Comparison of ENCODE assay signal across 8 mouse cellular contexts in genomic region chr15:102316263-102316662, GRCm38 (mm10). TPM values are rescaled to one million over a fixed set of nuclear protein-coding genes. Genes with fewer than 3 reads are reported as not detected.
DNase-seq lines count a peak whose midpoint lies in the region; ATAC-seq and TF ChIP-seq lines count a peak whose summit lies in the region.

No protein-coding gene starts in this region.

- 91% methylated on average over 6 of the region's 6 CpGs for WGBS in kidney, embryonic 16.5 days
- 82% methylated on average over 6 of the region's 6 CpGs for WGBS in midbrain, postnatal 0 days

- in situ Hi-C loops in ES-E14 (cut with MboI; ENCODE audit: low sequenced_read_pairs in 2 of 2, unreplicated experiment in 2 of 2): no loop called here

- H3K4me1 ChIP-seq in kidney, embryonic 16.5 days (ENCODE audit: insufficient read depth, low read length): no peaks in the 10 kb centered on the region
- no peaks in the 10 kb centered on the region for H3K4me1 ChIP-seq in ES-E14 (ENCODE audit: control insufficient read depth in 2 of 2, insufficient read depth in 2 of 2, low read length in 2 of 2, poor library complexity in 1 of 2)
- no peaks in the 10 kb centered on the region for H3K4me1 ChIP-seq in midbrain, postnatal 0 days (ENCODE audit: insufficient read depth, low read length)

- peaks cover 66% of the 10 kb centered on the region for H3K36me3 ChIP-seq in kidney, embryonic 16.5 days (ENCODE audit: insufficient read depth, low read length)
- H3K36me3 ChIP-seq in ES-E14 (ENCODE audit: control insufficient read depth, insufficient read depth, low read length, poor library complexity, severe bottlenecking): peaks cover 67% of the 10 kb centered on the region
- H3K36me3 ChIP-seq in midbrain, postnatal 0 days (ENCODE audit: insufficient read depth, low read length): no peaks in the 10 kb centered on the region

- H3K9ac ChIP-seq in kidney, embryonic 16.5 days (replicated peaks; ENCODE audit: low read length): no peak overlapping the region
- H3K9ac ChIP-seq in ES-E14 (ENCODE audit: insufficient read depth, low read depth, low read length, poor library complexity, severe bottlenecking): no peak overlapping the region
- H3K9ac ChIP-seq in midbrain, postnatal 0 days (replicated peaks; ENCODE audit: low read length, poor library complexity, severe bottlenecking): no peak overlapping the region

- H3K27ac ChIP-seq in kidney, embryonic 16.5 days (ENCODE audit: low read length): no peak overlapping the region
- H3K27ac ChIP-seq in ES-E14 (ENCODE audit: insufficient read depth, low read depth, low read length, poor library complexity, severe bottlenecking): no peak overlapping the region
- H3K27ac ChIP-seq in midbrain, postnatal 0 days (ENCODE audit: low read depth, low read length): no peak overlapping the region

- H3K4me2 ChIP-seq in kidney, embryonic 16.5 days (replicated peaks; ENCODE audit: low read depth, low read length): no peak overlapping the region
- H3K4me2 ChIP-seq in midbrain, postnatal 0 days (ENCODE audit: low read depth, low read length, poor library complexity, severe bottlenecking): no peak overlapping the region

- H3K4me3 ChIP-seq in kidney, embryonic 16.5 days (ENCODE audit: low read length): no peak overlapping the region
- H3K4me3 ChIP-seq in ES-E14 (ENCODE audit: insufficient read depth in 1 of 2, low read depth in 1 of 2, low read length in 2 of 2, poor library complexity in 1 of 2, severe bottlenecking in 1 of 2): no peak overlapping the region
- H3K4me3 ChIP-seq in midbrain, postnatal 0 days (ENCODE audit: low read depth, low read length): no peak overlapping the region

- no peaks in the 10 kb centered on the region for H3K27me3 ChIP-seq in kidney, embryonic 16.5 days (ENCODE audit: insufficient read depth, low read length)
- H3K27me3 ChIP-seq in midbrain, postnatal 0 days (ENCODE audit: insufficient read depth, low read length): no peaks in the 10 kb centered on the region

- ATAC-seq in kidney, embryonic 16.5 days (ENCODE audit: low FRiP score, low TSS enrichment): no peak
- ATAC-seq in midbrain, postnatal 0 days (ENCODE audit: low FRiP score): no peak

- H3K9me3 ChIP-seq in kidney, embryonic 16.5 days (ENCODE audit: low read length): no peaks in the 10 kb centered on the region
- no peaks in the 10 kb centered on the region for H3K9me3 ChIP-seq in ES-E14 (ENCODE audit: control insufficient read depth, insufficient read depth, low read depth, low read length)
- H3K9me3 ChIP-seq in midbrain, postnatal 0 days (ENCODE audit: low read length): no peaks in the 10 kb centered on the region

- peak; percentile 77 for TF ChIP-seq CTCF in midbrain, postnatal 0 days (IDR thresholded peaks at IDR 0.05)

- DNase-seq in kidney, adult 11 months: peak; percentile 44
- DNase-seq in ES-E14 (ENCODE audit: low read depth, low spot score): peak; percentile 57
- peak; percentile 45 for DNase-seq in cerebellum, adult 9-11 months
- peak; percentile 75 for DNase-seq in heart, adult 8-10 months (ENCODE audit: low spot score)
- peak; percentile 61 to 62 for DNase-seq in layer of hippocampus, postnatal 36 days
- peak; percentile 53 for DNase-seq in midbrain, postnatal 0 days (ENCODE audit: low spot score)
- DNase-seq in thymus, postnatal 14 days: peak; percentile 71

TF ChIP-seq in ES-E14, 5 proteins besides CTCF, POLR2A, EP300 and RAD21:
- TF ChIP-seq ZC3H11A (IDR thresholded peaks at IDR 0.05; ENCODE audit: borderline replicate concordance, low read depth, low read length) (no peak), CHD2 (IDR thresholded peaks at IDR 0.05; ENCODE audit: low read depth, low read length) (no peak), ZNF384 (IDR thresholded peaks at IDR 0.05; ENCODE audit: low read depth, low read length) (no peak), MAFK (IDR thresholded peaks at IDR 0.05; ENCODE audit: insufficient read depth, low read depth, low read length) (no peak), HCFC1 (IDR thresholded peaks at IDR 0.05; ENCODE audit: borderline replicate concordance, insufficient read depth, low read length) (no peak)

RNA-seq across cellular contexts. Expression of gene Pfdn5, which starts 9.7 kb away (rescaled TPM):
- 376 and 377 TPM in 2 replicates for polyA plus RNA-seq in kidney, embryonic 16.5 days (2015; fragmentation: Nextera tagmentation; extraction: Ambion mirVana)
- 139 and 201 TPM in 2 replicates for total RNA-seq in ES-E14 (2012; rRNA removed)
- 100 to 1,000 TPM; 300 to 347 (median 339) TPM for total RNA-seq in heart, adult 8-10 months (2022)
- 100 to 1,000 TPM; 400 to 436 TPM for total RNA-seq in layer of hippocampus, postnatal 36 days (2021)
- total RNA-seq in midbrain, postnatal 0 days (2014; rRNA removed): 145 and 153 TPM in 2 replicates
- polyA plus RNA-seq in midbrain, postnatal 0 days (2015; fragmentation: Nextera tagmentation; extraction: Ambion mirVana): 525 and 567 TPM in 2 replicates

RNA-seq across cellular contexts. Expression of gene Myg1, which starts 15.2 kb away (rescaled TPM):
- 118 and 120 TPM in 2 replicates for polyA plus RNA-seq in kidney, embryonic 16.5 days (2015; fragmentation: Nextera tagmentation; extraction: Ambion mirVana)
- total RNA-seq in ES-E14 (2012; rRNA removed): 84.7 and 109 TPM in 2 replicates
- 10 to 100 TPM; 23.2 to 24.6 (median 24.5) TPM for total RNA-seq in heart, adult 8-10 months (2022)
- total RNA-seq in layer of hippocampus, postnatal 36 days (2021): 10 to 100 TPM; 65.9 to 69.8 TPM
- 63.1 and 69.1 TPM in 2 replicates for total RNA-seq in midbrain, postnatal 0 days (2014; rRNA removed)
- 83.2 and 87.1 TPM in 2 replicates for polyA plus RNA-seq in midbrain, postnatal 0 days (2015; fragmentation: Nextera tagmentation; extraction: Ambion mirVana)

RNA-seq across cellular contexts. Expression of gene Espl1, which starts 20.2 kb away (rescaled TPM):
- 31.4 and 33.6 TPM in 2 replicates for polyA plus RNA-seq in kidney, embryonic 16.5 days (2015; fragmentation: Nextera tagmentation; extraction: Ambion mirVana)
- 84.1 TPM in 2 replicates for total RNA-seq in ES-E14 (2012; rRNA removed)
- total RNA-seq in heart, adult 8-10 months (2022): 1 to 10 TPM in 1 of 4 experiments, under 1 TPM in 3; 0.38 to 1.1 (median 0.93) TPM
- 1 to 10 TPM; 1.4 to 1.8 TPM for total RNA-seq in layer of hippocampus, postnatal 36 days (2021)
- total RNA-seq in midbrain, postnatal 0 days (2014; rRNA removed): 2.7 and 4.5 TPM in 2 replicates
- 1.7 and 2.7 TPM in 2 replicates for polyA plus RNA-seq in midbrain, postnatal 0 days (2015; fragmentation: Nextera tagmentation; extraction: Ambion mirVana)

RNA-seq across cellular contexts. Expression of gene Aaas, which starts 34.3 kb away (rescaled TPM):
- 89.2 and 91.7 TPM in 2 replicates for polyA plus RNA-seq in kidney, embryonic 16.5 days (2015; fragmentation: Nextera tagmentation; extraction: Ambion mirVana)
- 69.2 and 86.0 TPM in 2 replicates for total RNA-seq in ES-E14 (2012; rRNA removed)
- total RNA-seq in heart, adult 8-10 months (2022): 10 to 100 TPM in 3 of 4 experiments, 1 to 10 TPM in 1; 9.8 to 15.0 (median 12.5) TPM
- total RNA-seq in layer of hippocampus, postnatal 36 days (2021): 10 to 100 TPM; 21.4 to 24.2 TPM
- total RNA-seq in midbrain, postnatal 0 days (2014; rRNA removed): 21.8 and 31.1 TPM in 2 replicates
- polyA plus RNA-seq in midbrain, postnatal 0 days (2015; fragmentation: Nextera tagmentation; extraction: Ambion mirVana): 30.1 and 32.8 TPM in 2 replicates

RNA-seq across cellular contexts. Expression of gene Mfsd5, which starts 37.0 kb away (rescaled TPM):
- 76.5 and 78.8 TPM in 2 replicates for polyA plus RNA-seq in kidney, embryonic 16.5 days (2015; fragmentation: Nextera tagmentation; extraction: Ambion mirVana)
- 89.9 and 95.7 TPM in 2 replicates for total RNA-seq in ES-E14 (2012; rRNA removed)
- 10 to 100 TPM; 17.4 to 20.8 (median 18.7) TPM for total RNA-seq in heart, adult 8-10 months (2022)
- 10 to 100 TPM; 33.9 to 37.3 TPM for total RNA-seq in layer of hippocampus, postnatal 36 days (2021)
- 43.3 and 59.3 TPM in 2 replicates for total RNA-seq in midbrain, postnatal 0 days (2014; rRNA removed)
- 63.5 and 67.3 TPM in 2 replicates for polyA plus RNA-seq in midbrain, postnatal 0 days (2015; fragmentation: Nextera tagmentation; extraction: Ambion mirVana)

Comparison
In these comparisons a context has a peak if more than half of its experiments do, and no peak if none do; other contexts are left out.
1. RNA of gene Espl1, which starts 20.2 kb away (total RNA-seq): 84.1 TPM in ES-E14; 2.7 to 4.5 TPM in midbrain, postnatal 0 days, 1.4 to 1.8 TPM in layer of hippocampus, postnatal 36 days and 0.38 to 1.1 TPM in heart, adult 8-10 months; every median in the first group is over 10 times any median in the second.
2. Peak in every context shown above with its lines, with median percentiles within 50 percentile points of each other: DNase-seq.